Mouse (Mus musculus) kidney, adult 10 weeks (tissue): ENCODE results near the gene Chd3. TPM values are rescaled to one million over a fixed set of nuclear protein-coding genes. Genes with fewer than 3 reads are reported as not detected.

ENCODE experiments used
- polyA plus RNA-seq: library from polyadenylated mRNA; stranded (reverse); fragments of 350-450 nt; fragmentation: Illumina TruSeq; extraction: RNeasy Lipid Tissue Mini Kit (QIAGEN cat#74804); gene quantifications from one replicate; pipeline ENCODE4 v1.2.3, GENCODE M21; 2014; ENCODE audit warnings: low read depth, low replicate concordance

The Chd3 gene
- 20.4 TPM for polyA plus RNA-seq

DNA sequence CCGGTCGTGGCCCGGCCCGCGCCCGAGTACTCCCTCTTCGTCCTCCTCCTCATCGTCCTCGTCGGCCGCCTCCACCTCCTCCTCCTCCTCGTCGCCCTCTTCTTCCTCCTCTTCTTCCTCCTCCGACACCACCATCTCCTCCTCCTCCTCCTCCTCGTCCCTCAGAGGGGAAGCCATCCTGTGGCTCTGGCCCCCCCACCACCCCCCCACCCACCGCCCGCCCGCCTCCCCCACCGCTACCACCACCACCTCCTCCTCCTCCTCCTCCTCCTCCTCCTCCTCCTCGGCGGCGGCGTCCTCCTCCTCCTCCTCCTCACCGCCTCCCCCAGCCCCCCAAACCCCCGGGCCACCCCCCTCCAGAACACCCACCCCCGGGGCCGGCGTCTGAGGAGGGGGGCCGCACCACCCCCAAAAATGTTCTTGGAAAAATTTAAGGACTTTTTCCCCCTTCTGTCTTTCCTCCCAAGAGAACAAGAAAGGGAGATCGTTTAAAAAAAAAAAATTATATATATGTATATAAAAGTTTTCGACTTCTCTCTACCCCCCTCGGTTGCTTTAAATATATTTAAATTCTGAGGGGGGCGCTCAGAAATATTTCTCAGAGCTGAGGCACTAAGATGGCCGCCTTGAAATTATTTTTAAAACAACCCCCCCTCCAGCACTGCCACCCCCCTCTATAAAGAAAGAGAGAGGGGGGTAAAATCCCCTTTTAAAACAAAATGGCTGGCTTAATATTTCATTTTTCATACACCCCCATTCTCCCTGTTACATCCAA lies at the start of gene Chd3:
Gene Chd3, minus strand, starts transcription at position 192 of the 775 bp plus-strand sequence.

DNA sequence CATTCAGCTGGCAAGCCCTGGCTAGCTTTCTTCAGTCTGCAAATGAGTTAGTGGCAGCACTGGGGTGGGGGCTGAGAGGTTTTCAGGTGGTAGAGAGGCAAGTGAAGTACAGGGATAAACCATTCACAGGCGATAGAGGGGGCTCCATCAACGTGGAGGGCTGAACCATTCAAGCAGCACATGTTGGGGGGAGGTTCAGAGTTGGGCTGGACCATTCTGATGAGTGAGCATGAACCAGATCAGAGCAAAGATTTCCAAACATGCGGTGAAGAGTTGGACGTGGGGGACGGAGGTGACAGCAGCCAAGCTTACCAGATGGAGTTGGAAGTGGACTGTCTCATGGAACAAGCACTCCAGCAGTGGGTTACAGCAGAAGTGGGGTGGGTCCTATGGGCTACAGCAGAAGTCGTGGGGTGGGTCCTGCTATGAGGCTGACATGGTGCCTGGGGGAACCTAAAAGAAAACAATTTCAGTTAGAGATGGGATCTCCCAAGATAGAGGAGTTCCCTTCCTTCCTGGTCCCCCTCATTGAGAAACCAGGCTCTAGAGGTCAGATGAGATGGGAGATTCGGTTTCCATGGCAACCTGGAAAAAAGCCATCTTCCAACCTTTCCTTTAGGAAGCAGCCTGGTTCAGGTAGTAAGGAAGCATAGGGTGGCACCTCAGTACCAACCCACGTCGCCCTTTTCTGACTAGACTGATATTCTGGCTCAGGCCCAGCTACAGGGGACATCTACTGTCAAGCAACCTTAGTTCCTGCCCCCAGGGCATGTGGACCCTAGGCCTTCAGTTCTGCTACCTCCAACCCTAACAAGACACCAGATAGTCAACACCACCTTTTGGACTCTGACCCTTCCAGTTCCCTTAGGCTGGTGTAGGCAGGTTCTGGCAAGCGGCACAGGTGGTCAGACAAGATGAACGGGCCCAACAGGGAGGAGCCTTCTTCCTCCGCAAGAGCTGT lies 44.3 kb upstream of the Chd3 start, which contains the start of gene Kdm6b:
Gene Kdm6b, minus strand, starts transcription at position 455 of the 961 bp plus-strand sequence.

DNA sequence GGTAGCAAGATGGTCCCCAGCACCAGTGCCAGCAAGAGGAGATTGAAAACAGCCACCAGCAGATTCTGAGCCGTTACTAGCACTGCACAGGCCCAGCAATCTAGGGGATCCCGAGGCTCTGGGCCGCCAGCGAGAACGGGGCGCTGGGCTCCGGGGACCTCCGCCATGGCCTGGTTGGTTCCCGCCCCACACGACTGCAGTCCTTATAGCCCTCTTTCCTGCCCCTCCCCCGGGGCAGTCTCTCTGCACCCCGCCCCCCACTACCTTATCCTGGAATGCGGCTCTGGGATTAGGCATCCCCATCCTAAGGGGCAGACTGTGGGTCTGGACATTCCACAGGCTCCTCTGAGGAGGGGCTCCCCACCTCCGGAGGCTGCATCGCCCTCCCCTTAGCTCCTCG lies 28.9 kb upstream of the Chd3 start, which contains the start of gene Tmem88:
Gene Tmem88, minus strand, starts transcription at position 176 of the 400 bp plus-strand sequence.

DNA sequence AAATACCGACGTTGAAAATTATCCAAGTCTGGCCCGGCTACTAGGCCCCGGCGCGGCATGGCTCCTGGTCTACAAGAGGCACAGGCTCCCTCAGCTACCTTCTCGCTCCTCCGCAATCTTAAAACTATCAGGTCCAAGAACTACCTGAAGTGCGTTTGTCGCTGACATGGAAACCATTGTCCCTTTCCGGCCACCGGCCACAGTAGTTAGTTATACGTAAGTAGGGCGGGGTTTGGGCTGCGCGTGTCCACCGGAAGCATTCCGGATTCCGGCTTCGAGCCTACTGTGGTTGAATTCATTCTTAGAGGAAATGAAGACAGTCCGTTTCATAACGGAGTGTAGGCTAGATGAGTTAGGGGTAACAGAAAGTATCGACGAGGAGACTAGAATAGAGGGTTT lies 26.0 kb upstream of the Chd3 start, which contains the start of the genes Naa38 and Cyb5d1:
Gene Naa38, plus strand, starts transcription at position 253 of the 399 bp plus-strand sequence.
Gene Cyb5d1, minus strand, starts transcription at position 397 of the 399 bp plus-strand sequence.

DNA sequence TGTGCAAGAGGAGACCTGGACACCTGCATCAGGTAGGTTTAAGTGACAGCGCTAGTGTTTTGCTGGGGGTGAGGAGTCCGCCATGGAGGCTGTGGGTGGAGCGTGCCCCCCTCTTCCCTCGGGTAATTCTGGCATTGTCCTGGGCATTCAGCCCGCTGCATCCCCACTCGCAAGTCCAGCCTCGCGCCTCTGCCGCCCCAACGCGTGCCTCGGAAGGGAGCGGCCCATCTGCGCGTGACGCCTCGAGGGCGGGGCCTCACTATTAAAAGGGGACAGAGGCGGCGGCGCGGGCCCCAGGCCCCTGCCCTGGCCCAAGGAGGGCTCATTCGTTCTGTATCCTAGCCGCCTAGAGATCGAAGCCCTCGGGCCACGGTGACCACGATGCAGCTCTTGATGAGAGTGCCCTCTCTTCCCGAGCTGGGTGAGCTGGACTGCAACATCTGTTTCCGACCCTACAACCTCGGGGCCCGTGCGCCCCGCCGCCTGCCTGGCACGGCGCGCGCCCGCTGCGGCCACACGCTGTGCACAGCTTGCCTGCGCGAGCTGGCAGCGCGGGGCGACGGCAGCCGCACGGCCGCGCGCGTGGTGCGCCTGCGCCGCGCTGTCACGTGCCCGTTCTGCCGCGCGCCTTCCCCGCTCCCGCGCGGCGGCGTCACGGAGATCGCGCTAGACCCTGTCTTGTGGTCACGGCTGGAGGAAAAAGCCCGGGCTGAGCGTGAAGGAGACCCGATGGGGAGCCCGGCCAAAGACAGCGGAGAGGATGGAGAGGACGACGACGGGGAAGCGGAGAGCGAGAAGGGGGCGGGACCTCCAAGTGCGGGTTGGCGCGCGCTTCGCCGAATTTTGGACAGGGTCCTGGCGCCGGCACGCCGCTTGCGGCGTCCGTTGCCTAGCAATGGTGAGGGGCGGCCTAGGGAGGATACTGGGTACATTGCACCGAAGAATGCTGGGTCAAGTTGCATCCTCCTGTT lies 28.8 kb downstream of the Chd3 start, which contains the start of gene Rnf227:
Gene Rnf227, plus strand, starts transcription at position 301 of the 971 bp plus-strand sequence.

DNA sequence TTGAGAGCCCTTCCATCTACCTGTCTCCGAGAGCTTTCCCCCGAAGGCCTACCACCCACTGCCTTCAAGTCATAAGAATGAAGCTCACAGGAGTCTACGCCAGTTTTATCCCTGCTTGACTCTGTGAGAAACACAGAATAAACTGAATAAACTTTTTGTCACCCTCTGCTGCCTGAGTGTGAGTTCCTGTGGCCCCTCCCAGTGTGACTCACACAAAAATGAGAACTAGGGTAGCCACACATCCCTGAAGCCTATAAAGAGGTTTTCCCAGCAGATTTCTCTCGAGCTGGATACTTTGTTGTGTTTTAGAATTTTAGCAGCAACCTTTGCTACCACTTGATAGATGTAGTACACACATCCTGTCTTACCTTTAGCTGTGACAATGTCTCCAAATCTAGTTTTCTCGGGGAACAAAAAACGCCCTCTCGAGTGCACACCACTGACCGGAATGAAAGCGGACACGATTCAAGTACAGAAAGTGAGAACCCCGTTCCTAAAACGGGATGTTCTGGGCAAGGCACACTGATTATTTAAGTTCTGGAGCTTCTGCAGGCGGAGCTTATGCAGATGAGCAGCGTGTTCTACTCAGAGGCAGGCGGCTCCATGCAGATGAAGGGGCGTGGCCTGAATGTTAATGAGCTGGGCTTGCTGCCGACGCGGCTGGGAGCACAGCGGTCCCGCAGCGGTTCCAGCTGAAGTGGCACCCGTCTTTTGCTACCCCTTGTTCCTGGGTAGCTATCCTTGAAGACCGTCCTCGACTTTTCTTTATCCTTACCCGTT lies 43.4 kb downstream of the Chd3 start, which contains the start of gene Kcnab3:
Gene Kcnab3, plus strand, starts transcription at position 631 of the 780 bp plus-strand sequence.

DNA sequence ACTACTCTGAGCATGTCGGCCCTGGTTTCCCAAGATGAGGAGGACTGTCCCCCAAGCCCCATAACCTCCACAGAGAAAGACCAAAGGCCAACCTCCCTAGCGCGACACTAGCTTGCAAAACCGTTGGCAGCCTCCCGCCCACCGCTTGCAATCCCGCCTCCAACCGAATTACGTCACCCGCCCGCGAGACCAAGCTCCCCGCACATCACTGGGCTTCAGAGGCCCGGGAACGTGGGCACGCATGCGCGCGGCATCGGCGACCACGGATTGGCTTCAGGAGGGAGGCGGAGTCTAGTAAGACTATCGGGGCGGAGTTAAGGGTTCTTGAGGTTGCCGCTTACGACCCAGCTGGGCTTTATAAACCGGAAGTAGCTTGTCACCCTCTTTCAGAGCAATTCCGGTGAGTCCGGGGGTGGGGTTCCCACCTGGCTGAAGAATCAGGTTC lies 45.5 kb downstream of the Chd3 start, which contains the start of the genes Cntrob and Trappc1:
Gene Cntrob, minus strand, starts transcription at position 109 of the 445 bp plus-strand sequence.
Gene Trappc1, plus strand, starts transcription at position 314 of the 445 bp plus-strand sequence.

Other genes starting within 250 kb of the Chd3 start
- not detected for gene Hes7, start 249.0 kb downstream of the Chd3 start, polyA plus RNA-seq
- not detected for gene 9130213A22Rik, start 246.8 kb downstream of the Chd3 start, polyA plus RNA-seq
- gene Aloxe3, start 243.5 kb downstream of the Chd3 start, polyA plus RNA-seq: not detected
- not detected for gene Alox12b, start 212.4 kb downstream of the Chd3 start, polyA plus RNA-seq
- not detected for gene Alox8, start 171.6 kb downstream of the Chd3 start, polyA plus RNA-seq
- gene Gucy2e, start 132.4 kb downstream of the Chd3 start, polyA plus RNA-seq: not detected
- gene Cntrob, start 45.6 kb downstream of the Chd3 start, polyA plus RNA-seq: 1.6 TPM
- 43.8 TPM for gene Trappc1, start 45.4 kb downstream of the Chd3 start, polyA plus RNA-seq
- gene Kcnab3, start 43.1 kb downstream of the Chd3 start, polyA plus RNA-seq: 0.40 TPM
- 4.6 TPM for gene Rnf227, start 28.9 kb downstream of the Chd3 start, polyA plus RNA-seq
- gene Naa38, start 26.1 kb upstream of the Chd3 start, polyA plus RNA-seq: 4.1 TPM
- 41.9 TPM for gene Cyb5d1, start 26.2 kb upstream of the Chd3 start, polyA plus RNA-seq
- 0.65 TPM for gene Tmem88, start 28.8 kb upstream of the Chd3 start, polyA plus RNA-seq
- gene Kdm6b, start 44.3 kb upstream of the Chd3 start, polyA plus RNA-seq: 2.0 TPM
- gene Dnah2, start 179.7 kb upstream of the Chd3 start, polyA plus RNA-seq: not detected
- gene Efnb3, start 190.8 kb upstream of the Chd3 start, polyA plus RNA-seq: not detected
- 2.1 TPM for gene Wrap53, start 210.8 kb upstream of the Chd3 start, polyA plus RNA-seq
- gene Trp53, start 211.0 kb upstream of the Chd3 start, polyA plus RNA-seq: 2.5 TPM
- 15.9 TPM for gene Atp1b2, start 236.5 kb upstream of the Chd3 start, polyA plus RNA-seq
- 0.32 TPM for gene Shbg, start 248.5 kb upstream of the Chd3 start, polyA plus RNA-seq